Mouse (Mus musculus) urinary bladder, postnatal 14 days (tissue): ENCODE data around the gene Rab23.
"Not testable (repeated sequence)": the region's sequence is repeated elsewhere in the genome, so short reads cannot be mapped to it uniquely, and the experiment has no call there.

Experiments used
- DNase-seq: peaks from one replicate; pipeline ENCODE4 v3.0.0; 2021; ENCODE audit warnings: low spot score

Gene Rab23

GRCm38 (mm10) chr1:33734001-33734685 lies 14.5 kb downstream of the Rab23 start:
- no peak for DNase-seq

- no peak for DNase-seq
Observed at GRCm38 (mm10) chr1:33738281-33738680, 18.6 kb downstream of the Rab23 start.

- no peak for DNase-seq
Observed at GRCm38 (mm10) chr1:33738681-33739278, 19.1 kb downstream of the Rab23 start.

- peak; percentile 86 for DNase-seq
Observed at GRCm38 (mm10) chr1:33739302-33739701, 19.6 kb downstream of the Rab23 start.

GRCm38 (mm10) chr1:33742903-33743302 lies 23.2 kb downstream of the Rab23 start:
- peak; percentile 25 for DNase-seq

GRCm38 (mm10) chr1:33744815-33745214 lies 25.1 kb downstream of the Rab23 start:
- not testable (repeated sequence) for DNase-seq

GRCm38 (mm10) chr1:33745901-33746300 lies 26.2 kb downstream of the Rab23 start:
- no peak for DNase-seq

GRCm38 (mm10) chr1:33749109-33749508 lies 29.4 kb downstream of the Rab23 start:
- no peak for DNase-seq

- DNase-seq = not testable (repeated sequence)
Observed at GRCm38 (mm10) chr1:33749709-33750108, 30.0 kb downstream of the Rab23 start.

GRCm38 (mm10) chr1:33751283-33751682 lies 31.6 kb downstream of the Rab23 start:
- no peak for DNase-seq

GRCm38 (mm10) chr1:33754089-33754488 lies 34.4 kb downstream of the Rab23 start:
- no peak for DNase-seq

- DNase-seq = no peak
Observed at GRCm38 (mm10) chr1:33754965-33755735, 35.5 kb downstream of the Rab23 start.

- no peak for DNase-seq
Observed at GRCm38 (mm10) chr1:33755799-33756198, 36.1 kb downstream of the Rab23 start.

- DNase-seq = no peak
Observed at GRCm38 (mm10) chr1:33756258-33757032, 36.8 kb downstream of the Rab23 start.

- peak; percentile 18 for DNase-seq
Observed at GRCm38 (mm10) chr1:33757033-33757413, 37.3 kb downstream of the Rab23 start.

- peak; percentile 70 for DNase-seq
Observed at GRCm38 (mm10) chr1:33757491-33758041, 37.9 kb downstream of the Rab23 start, which contains the start of gene Bag2. Gene Bag2, minus strand, starts transcription at chr1:33757795.

- no peak for DNase-seq
Observed at GRCm38 (mm10) chr1:33758488-33758887, 38.8 kb downstream of the Rab23 start.

GRCm38 (mm10) chr1:33763826-33764225 lies 44.1 kb downstream of the Rab23 start:
- DNase-seq = no peak

- no peak for DNase-seq
Observed at GRCm38 (mm10) chr1:33765468-33766080, 45.9 kb downstream of the Rab23 start.

- no peak for DNase-seq
Observed at GRCm38 (mm10) chr1:33766520-33767508, 47.1 kb downstream of the Rab23 start.
